Mouse (Mus musculus) midbrain, embryonic 16.5 days (tissue): ENCODE measurements around the gene Mphosph9. TPM values are rescaled to one million over a fixed set of nuclear protein-coding genes. Genes with fewer than 3 reads are reported as not detected.

Experiments
- ATAC-seq: fragments of 200-750 bp; cut with Nextera tagmentation; 2 replicates; pipeline ENCODE4 v1.8.0; 2017; ENCODE audit warnings: moderate TSS enrichment
- H3K27ac ChIP-seq: fragments of 300-500 bp; sonication (generic); 2 replicates; pipeline ENCODE4 v1.5.1; 2014; ENCODE audit warnings: mild to moderate bottlenecking, low read length, mixed read lengths
- H3K27me3 ChIP-seq: fragments of 300-500 bp; sonication (generic); 2 replicates; pipeline ENCODE4 v1.6.1; 2014; ENCODE audit warnings: low read depth, low read length, mixed read lengths; ENCODE audit not compliant: control insufficient read depth, insufficient read depth
- H3K36me3 ChIP-seq: fragments of 300-500 bp; sonication (generic); 2 replicates; pipeline ENCODE4 v1.6.1; 2014; ENCODE audit warnings: mild to moderate bottlenecking, low read length, moderate library complexity, mixed read lengths; ENCODE audit not compliant: control insufficient read depth, insufficient read depth
- H3K4me1 ChIP-seq: fragments of 300-500 bp; sonication (generic); 2 replicates; pipeline ENCODE4 v1.6.1; 2014; ENCODE audit warnings: mild to moderate bottlenecking, low read length, mixed read lengths; ENCODE audit not compliant: control insufficient read depth, insufficient read depth
- H3K4me2 ChIP-seq: fragments of 300-500 bp; sonication (generic); 2 replicates; pipeline ENCODE4 v1.6.1; 2014; ENCODE audit warnings: mild to moderate bottlenecking, low read length, mixed read lengths
- H3K4me3 ChIP-seq: fragments of 300-500 bp; sonication (generic); 2 replicates; pipeline ENCODE4 v1.5.1; 2014; ENCODE audit warnings: low read depth, mild to moderate bottlenecking, low read length, moderate library complexity, mixed read lengths
- H3K9ac ChIP-seq: fragments of 300-500 bp; sonication (generic); 2 replicates; pipeline ENCODE4 v1.6.1; 2014; ENCODE audit warnings: low read depth, low read length, mixed read lengths
- H3K9me3 ChIP-seq: fragments of 300-500 bp; sonication (generic); replicated peaks from 2 replicates; pipeline ENCODE4 v1.6.1; 2014; ENCODE audit warnings: mild to moderate bottlenecking, low read length, mixed read lengths; ENCODE audit not compliant: control insufficient read depth, poor library complexity, severe bottlenecking
- WGBS: fragments of 180-500 bp; shearing (Covaris S2); extraction: QIAGEN DNeasy Blood & Tissue Kit; methylation state at CpG from one replicate; pipeline ENCODE4 v1.1.7; 2014; 5-methylcytosine and 5-hydroxymethylcytosine counted together
- polyA plus RNA-seq: library from polyadenylated mRNA; unstranded; fragments of >200 nt; fragmentation: Nextera tagmentation; extraction: Ambion mirVana; gene quantifications from 2 replicates; pipeline ENCODE4 v1.2.1, GENCODE M21; 2015

Mphosph9 gene
- polyA plus RNA-seq, 1 experiment from 2014 or later = 9.3 TPM

- H3K9ac ChIP-seq = no peak overlapping the region
- no peak overlapping the region for H3K4me3 ChIP-seq
- WGBS = 37% methylated on average over 3 of the region's 3 CpGs
- no peaks in the 10 kb centered on the region for H3K27me3 ChIP-seq
- H3K4me2 ChIP-seq = no peak overlapping the region
- no peaks in the 10 kb centered on the region for H3K36me3 ChIP-seq
- H3K27ac ChIP-seq = no peak overlapping the region
- no peaks in the 10 kb centered on the region for H3K9me3 ChIP-seq
- H3K4me1 ChIP-seq = peaks cover 17% of the 10 kb centered on the region
- ATAC-seq = no peak
Observed at GRCm38 (mm10) chr5:124356695-124357094, 28.9 kb upstream of the Mphosph9 start.

GRCm38 (mm10) chr5:124355425-124355959 lies 27.7 kb upstream of the Mphosph9 start:
- H3K36me3 ChIP-seq = no peaks in the 10 kb centered on the region
- peak overlapping the region; percentile 56 for H3K4me2 ChIP-seq
- ATAC-seq = no peak
- no peaks in the 10 kb centered on the region for H3K9me3 ChIP-seq
- H3K4me3 ChIP-seq = peak overlapping the region; percentile 92
- H3K27ac ChIP-seq = peak overlapping the region; percentile 33; the same call in 1 of the 2 replicates
- H3K27me3 ChIP-seq = no peaks in the 10 kb centered on the region
- H3K9ac ChIP-seq = peak overlapping the region; percentile 44; the same call in 1 of the 2 replicates
- H3K4me1 ChIP-seq = peaks cover 29% of the 10 kb centered on the region
- under 1% methylated on average over 12 of the region's 12 CpGs for WGBS

GRCm38 (mm10) chr5:124354574-124355424 lies 27.0 kb upstream of the Mphosph9 start:
- WGBS = under 1% methylated on average over 30 of the region's 60 CpGs
- H3K4me2 ChIP-seq = peak overlapping the region; percentile 56
- ATAC-seq = no peak
- no peaks in the 10 kb centered on the region for H3K9me3 ChIP-seq
- H3K27me3 ChIP-seq = no peaks in the 10 kb centered on the region
- H3K9ac ChIP-seq = peak overlapping the region; percentile 66
- H3K36me3 ChIP-seq = no peaks in the 10 kb centered on the region
- H3K4me3 ChIP-seq = peak overlapping the region; percentile 92
- H3K4me1 ChIP-seq = peaks cover 35% of the 10 kb centered on the region
- peak overlapping the region; percentile 94 for H3K27ac ChIP-seq

- under 1% methylated on average over 73 of the region's 132 CpGs for WGBS
- Histone ChIP-seq H3K4me2 (peak overlapping the region; percentile 86), H3K4me3 (peak overlapping the region; percentile 92), H3K9me3 (no peaks in the 10 kb centered on the region), H3K27ac (peak overlapping the region; percentile 94), H3K36me3 (no peaks in the 10 kb centered on the region), H3K27me3 (no peaks in the 10 kb centered on the region), H3K4me1 (peaks cover 36% of the 10 kb centered on the region), H3K9ac (peak overlapping the region; percentile 90)
- no peak for ATAC-seq
Observed at GRCm38 (mm10) chr5:124353726-124354547, 26.2 kb upstream of the Mphosph9 start.

GRCm38 (mm10) chr5:124353011-124353725 lies 25.4 kb upstream of the Mphosph9 start:
- peaks cover 36% of the 10 kb centered on the region for H3K4me1 ChIP-seq
- WGBS = under 1% methylated on average over 32 of the region's 32 CpGs

GRCm38 (mm10) chr5:124352141-124352920 lies 24.6 kb upstream of the Mphosph9 start:
- H3K9ac ChIP-seq = peak overlapping the region; percentile 90
- no peaks in the 10 kb centered on the region for H3K9me3 ChIP-seq
- H3K4me2 ChIP-seq = peak overlapping the region; percentile 86
- H3K36me3 ChIP-seq = 0 out of 2 replicates have a peak, but pooled peaks cover 5% of the 10 kb centered on the region
- 1% methylated on average over 28 of the region's 30 CpGs for WGBS
- peak overlapping the region; percentile 94 for H3K27ac ChIP-seq
- H3K4me3 ChIP-seq = peak overlapping the region; percentile 92
- peak; percentile 90 for ATAC-seq
- H3K27me3 ChIP-seq = no peaks in the 10 kb centered on the region
- peaks cover 36% of the 10 kb centered on the region for H3K4me1 ChIP-seq

More at GRCm38 (mm10) chr5:124353011-124353725, 25.4 kb upstream of the Mphosph9 start:
- Histone ChIP-seq H3K4me3 (peak overlapping the region; percentile 92), H3K4me2 (peak overlapping the region; percentile 86), H3K27ac (peak overlapping the region; percentile 94), H3K36me3 (0 out of 2 replicates have a peak, but pooled peaks cover 3% of the 10 kb centered on the region), H3K9ac (peak overlapping the region; percentile 90), H3K27me3 (no peaks in the 10 kb centered on the region), H3K9me3 (no peaks in the 10 kb centered on the region)
- ATAC-seq = no peak

GRCm38 (mm10) chr5:124351604-124352003 lies 23.8 kb upstream of the Mphosph9 start:
- H3K27ac ChIP-seq = peak overlapping the region; percentile 94
- WGBS = 24% methylated on average over 3 of the region's 3 CpGs
- peaks cover 36% of the 10 kb centered on the region for H3K4me1 ChIP-seq
- H3K9me3 ChIP-seq = no peaks in the 10 kb centered on the region
- H3K4me2 ChIP-seq = peak overlapping the region; percentile 86
- no peaks in the 10 kb centered on the region for H3K27me3 ChIP-seq
- peak overlapping the region; percentile 92 for H3K4me3 ChIP-seq
- ATAC-seq = no peak; the same call in 1 of the 2 replicates
- H3K36me3 ChIP-seq = 0 out of 2 replicates have a peak, but pooled peaks cover 5% of the 10 kb centered on the region
- H3K9ac ChIP-seq = peak overlapping the region; percentile 90
